Mouse (Mus musculus): ENCODE data around the gene 1700008O03Rik. TPM values are rescaled to one million over a fixed set of nuclear protein-coding genes. Genes with fewer than 3 reads are reported as not detected.

The 1700008O03Rik gene
- total RNA-seq, 2 experiments from 2014 or later: 0.28 to 0.62 TPM

- DNase-seq (ENCODE audit: low spot score): no peak
- intact Hi-C loops (cut with DNase I): loop anchor here (1.0 kb wide), 1 partner anchor 90 kb away; no protein-coding TSS in a partner anchor
Observed at GRCm38 (mm10) chr7:44351881-44352749, 33.5 kb downstream of the 1700008O03Rik start.

GRCm38 (mm10) chr7:44350957-44351711, 34.5 kb downstream of the 1700008O03Rik start:
- no peak for DNase-seq (ENCODE audit: low spot score)
- intact Hi-C loops (cut with DNase I): loop anchor here (1.0 kb wide), 1 partner anchor 89 kb away; no protein-coding TSS in a partner anchor

- intact Hi-C loops (cut with DNase I): no loop called here
Observed at GRCm38 (mm10) chr7:44349043-44349442, 36.6 kb downstream of the 1700008O03Rik start.

GRCm38 (mm10) chr7:44344622-44345021, 41.0 kb downstream of the 1700008O03Rik start:
- DNase-seq (ENCODE audit: low spot score): no peak
- intact Hi-C loops (cut with DNase I): no loop called here

More at GRCm38 (mm10) chr7:44349043-44349442, 36.6 kb downstream of the 1700008O03Rik start:
- DNase-seq (ENCODE audit: low spot score): no peak

GRCm38 (mm10) chr7:44343459-44344015, 42.1 kb downstream of the 1700008O03Rik start:
- no peak for DNase-seq (ENCODE audit: low spot score)
- intact Hi-C loops (cut with DNase I): no loop called here

- no peak for DNase-seq (ENCODE audit: low spot score)
- intact Hi-C loops (cut with DNase I): no loop called here
Observed at GRCm38 (mm10) chr7:44341714-44342113, 43.9 kb downstream of the 1700008O03Rik start.

GRCm38 (mm10) chr7:44341119-44341518, 44.5 kb downstream of the 1700008O03Rik start:
- no peak for DNase-seq (ENCODE audit: low spot score)
- intact Hi-C loops (cut with DNase I): no loop called here

GRCm38 (mm10) chr7:44340226-44340625, 45.4 kb downstream of the 1700008O03Rik start:
- intact Hi-C loops (cut with DNase I): no loop called here
- no peak for DNase-seq (ENCODE audit: low spot score)

GRCm38 (mm10) chr7:44337121-44337849, 48.3 kb downstream of the 1700008O03Rik start:
- intact Hi-C loops (cut with DNase I): no loop called here
- DNase-seq (ENCODE audit: low spot score): no peak

- DNase-seq (ENCODE audit: low spot score): no peak
- intact Hi-C loops (cut with DNase I): no loop called here
Observed at GRCm38 (mm10) chr7:44336046-44337021, 49.3 kb downstream of the 1700008O03Rik start.

GRCm38 (mm10) chr7:44335031-44335878, 50.4 kb downstream of the 1700008O03Rik start:
- DNase-seq (ENCODE audit: low spot score): no peak
- intact Hi-C loops (cut with DNase I): no loop called here

- intact Hi-C loops (cut with DNase I): no loop called here
- DNase-seq (ENCODE audit: low spot score): no peak
Observed at GRCm38 (mm10) chr7:44334139-44334538, 51.5 kb downstream of the 1700008O03Rik start.

GRCm38 (mm10) chr7:44332336-44332735, 53.3 kb downstream of the 1700008O03Rik start:
- no peak for DNase-seq (ENCODE audit: low spot score)
- intact Hi-C loops (cut with DNase I): no loop called here

- intact Hi-C loops (cut with DNase I): no loop called here
- no peak for DNase-seq (ENCODE audit: low spot score)
Observed at GRCm38 (mm10) chr7:44326614-44327013, 59.0 kb downstream of the 1700008O03Rik start.

- intact Hi-C loops (cut with DNase I): no loop called here
- no peak for DNase-seq (ENCODE audit: low spot score)
Observed at GRCm38 (mm10) chr7:44322290-44322689, 63.3 kb downstream of the 1700008O03Rik start.

- intact Hi-C loops (cut with DNase I): no loop called here
- DNase-seq (ENCODE audit: low spot score): no peak
Observed at GRCm38 (mm10) chr7:44320886-44321285, 64.7 kb downstream of the 1700008O03Rik start.

GRCm38 (mm10) chr7:44317913-44318312, 67.7 kb downstream of the 1700008O03Rik start:
- intact Hi-C loops (cut with DNase I): no loop called here
- DNase-seq (ENCODE audit: low spot score): no peak

GRCm38 (mm10) chr7:44312484-44312883, 73.1 kb downstream of the 1700008O03Rik start:
- intact Hi-C loops (cut with DNase I): no loop called here

More at GRCm38 (mm10) chr7:44312484-44312883, 73.1 kb downstream of the 1700008O03Rik start:
- DNase-seq (ENCODE audit: low spot score): no peak
